Mouse (Mus musculus) kidney, postnatal 0 days (tissue): Measurements from ENCODE around the gene Gm7544. TPM values are rescaled to one million over a fixed set of nuclear protein-coding genes. Genes with fewer than 3 reads are reported as not detected.
"Not testable (repeated sequence)": the region's sequence is repeated elsewhere in the genome, so short reads cannot be mapped to it uniquely, and the experiment has no call there.

Experiments used
- ATAC-seq: fragments of 200-750 bp; cut with Nextera tagmentation; replicated peaks from 2 replicates; pipeline ENCODE4 v1.8.0; 2017; ENCODE audit warnings: low read depth, moderate number of reproducible peaks, moderate TSS enrichment, moderate library complexity; ENCODE audit not compliant: low FRiP score
- DNase-seq: peaks from one replicate; pipeline ENCODE4 v3.0.0-alpha.2; 2016; ENCODE audit warnings: low spot score
- H3K27ac ChIP-seq: fragments of 300-500 bp; sonication (generic); 2 replicates; pipeline ENCODE4 v1.5.1; 2014; ENCODE audit warnings: mild to moderate bottlenecking
- H3K27me3 ChIP-seq: fragments of 300-500 bp; sonication (generic); 2 replicates; pipeline ENCODE4 v1.6.1; 2014; ENCODE audit warnings: low read length, mixed read lengths; ENCODE audit not compliant: insufficient read depth
- H3K36me3 ChIP-seq: fragments of 300-500 bp; sonication (generic); 2 replicates; pipeline ENCODE4 v1.6.1; 2014; ENCODE audit warnings: low read length, mixed read lengths; ENCODE audit not compliant: insufficient read depth
- H3K4me1 ChIP-seq: fragments of 300-500 bp; sonication (generic); replicated peaks from 2 replicates; pipeline ENCODE4 v1.6.1; 2014; ENCODE audit warnings: antibody characterized with exemption, low read length, mixed read lengths; ENCODE audit not compliant: insufficient read depth
- H3K4me2 ChIP-seq: fragments of 300-500 bp; sonication (generic); 2 replicates; pipeline ENCODE4 v1.6.1; 2014; ENCODE audit warnings: mild to moderate bottlenecking, low read length, moderate library complexity, mixed read lengths
- H3K4me3 ChIP-seq: fragments of 300-500 bp; sonication (generic); replicated peaks from 2 replicates; pipeline ENCODE4 v1.5.1; 2014; ENCODE audit warnings: low read depth, low read length
- H3K9ac ChIP-seq: fragments of 300-500 bp; sonication (generic); 2 replicates; pipeline ENCODE4 v1.6.1; 2014; ENCODE audit warnings: low read depth, low read length
- H3K9me3 ChIP-seq: fragments of 300-500 bp; sonication (generic); replicated peaks from 2 replicates; pipeline ENCODE4 v1.6.1; 2016; ENCODE audit warnings: low read length, inconsistent platforms, mixed read lengths
- CTCF ChIP-seq: IDR thresholded peaks from 2 replicates; pipeline ENCODE4 v1.5.1; 2016; ENCODE audit warnings: antibody characterized with exemption, low read depth, mild to moderate bottlenecking, moderate library complexity
- WGBS: fragments of 180-500 bp; shearing (Covaris S2); extraction: QIAGEN DNeasy Blood & Tissue Kit; methylation state at CpG from one replicate; pipeline ENCODE4 v1.1.7; 2014; 5-methylcytosine and 5-hydroxymethylcytosine counted together
- polyA plus RNA-seq: library from polyadenylated mRNA; unstranded; fragments of >200 nt; fragmentation: Nextera tagmentation; extraction: Ambion mirVana; gene quantifications from 2 replicates; pipeline ENCODE4 v1.2.1, GENCODE M21; 2015

The Gm7544 gene
- polyA plus RNA-seq: not detected in 2 replicates

DNA sequence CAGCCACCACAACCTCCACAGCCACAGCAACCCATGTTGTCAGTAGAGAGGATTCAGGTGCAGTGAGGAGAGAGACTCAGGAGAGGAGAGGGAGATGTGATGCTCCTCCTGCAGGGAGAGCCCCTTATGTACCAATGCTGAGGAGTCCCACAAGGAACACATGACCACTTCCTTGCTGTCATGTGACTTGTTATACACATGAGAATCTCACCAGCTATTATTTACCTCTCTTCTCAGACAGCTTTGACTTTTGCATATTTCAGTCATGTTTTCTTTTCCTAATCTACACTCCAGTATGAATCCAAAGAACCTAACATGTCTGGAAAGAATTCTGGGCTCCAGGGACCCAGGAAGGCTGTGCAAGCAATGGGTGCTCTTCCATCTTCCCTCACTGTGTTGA is at the start of gene Gm7544:
Gene Gm7544, minus strand, starts transcription at position 101 of the 400 bp plus-strand sequence.
- not testable (repeated sequence) for H3K9ac ChIP-seq

GRCm38 (mm10) chr1:83000306-83000705 is 44.5 kb upstream of the Gm7544 start, which contains the start of gene Gm47959:
Gene Gm47959 (plus strand): TSS chr1:83000548.
- H3K4me1 ChIP-seq, H3K36me3 ChIP-seq, H3K4me3 ChIP-seq, H3K27ac ChIP-seq, H3K27me3 ChIP-seq, H3K9me3 ChIP-seq, H3K9ac ChIP-seq, DNase-seq, ATAC-seq, H3K4me2 ChIP-seq: not testable (repeated sequence)
- WGBS: 99% methylated on average over 8 of the region's 9 CpGs

More for the DNA sequence above, at the start of gene Gm7544:
- H3K27me3 ChIP-seq, H3K4me1 ChIP-seq, DNase-seq, H3K27ac ChIP-seq, H3K4me2 ChIP-seq, H3K4me3 ChIP-seq, ATAC-seq, H3K9me3 ChIP-seq, H3K36me3 ChIP-seq: not testable (repeated sequence)

DNA sequence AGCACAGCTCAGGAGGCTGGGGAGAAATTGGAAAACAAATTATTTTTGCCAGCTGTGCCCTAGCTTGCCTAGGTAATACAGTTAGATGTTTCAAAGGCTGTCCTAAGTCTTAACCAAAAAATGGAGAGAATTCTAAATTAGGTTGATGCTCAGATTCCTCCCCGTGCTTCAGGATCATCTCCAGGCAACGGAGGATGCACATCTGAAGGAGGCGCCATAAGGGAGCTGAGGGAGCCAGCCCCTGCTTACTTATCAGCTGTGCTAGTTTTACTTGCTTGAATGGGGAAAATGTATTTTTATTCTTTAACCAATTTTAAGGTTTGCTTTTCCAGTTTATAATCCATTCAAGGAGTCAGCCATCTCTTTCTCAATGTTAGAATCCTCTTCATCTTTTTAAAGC is 38.1 kb upstream of the Gm7544 start:
- Histone ChIP-seq H3K9ac (no peak overlapping the region), H3K4me2 (no peak overlapping the region), H3K36me3 (no peaks in the 10 kb centered on the region), H3K4me3 (no peak overlapping the region), H3K4me1 (no peaks in the 10 kb centered on the region), H3K27me3 (no peaks in the 10 kb centered on the region), H3K27ac (no peak overlapping the region), H3K9me3 (no peaks in the 10 kb centered on the region)
- no peak for DNase-seq
- 80% methylated on average over 3 of the region's 3 CpGs for WGBS
- ATAC-seq: no peak
- no peak for TF ChIP-seq CTCF

GRCm38 (mm10) chr1:82992093-82992492 is 36.3 kb upstream of the Gm7544 start:
- peak; percentile 27 for DNase-seq
- no peak overlapping the region for H3K9ac ChIP-seq
- H3K4me3 ChIP-seq: no peak overlapping the region
- TF ChIP-seq CTCF: no peak
- H3K4me1 ChIP-seq: no peaks in the 10 kb centered on the region
- peak overlapping the region; percentile 13; the same call in 1 of the 2 replicates for H3K27ac ChIP-seq
- H3K36me3 ChIP-seq: no peaks in the 10 kb centered on the region
- H3K27me3 ChIP-seq: no peaks in the 10 kb centered on the region
- no peak overlapping the region for H3K4me2 ChIP-seq
- 56% methylated on average over 6 of the region's 6 CpGs for WGBS
- H3K9me3 ChIP-seq: no peaks in the 10 kb centered on the region
- peak; percentile 69; the same call in 1 of the 2 replicates for ATAC-seq

- no peak overlapping the region for H3K4me2 ChIP-seq
- H3K4me3 ChIP-seq: no peak overlapping the region
- TF ChIP-seq CTCF: no peak
- no peaks in the 10 kb centered on the region for H3K4me1 ChIP-seq
- H3K36me3 ChIP-seq: no peaks in the 10 kb centered on the region
- H3K9ac ChIP-seq: no peak overlapping the region
- no peaks in the 10 kb centered on the region for H3K9me3 ChIP-seq
- H3K27me3 ChIP-seq: no peaks in the 10 kb centered on the region
- 68% methylated on average over 3 of the region's 3 CpGs for WGBS
- DNase-seq: no peak
- ATAC-seq: no peak
- no peak overlapping the region for H3K27ac ChIP-seq
These were observed 35.8 kb upstream of the Gm7544 start for GRCm38 (mm10) chr1:82991596-82991995.

DNA sequence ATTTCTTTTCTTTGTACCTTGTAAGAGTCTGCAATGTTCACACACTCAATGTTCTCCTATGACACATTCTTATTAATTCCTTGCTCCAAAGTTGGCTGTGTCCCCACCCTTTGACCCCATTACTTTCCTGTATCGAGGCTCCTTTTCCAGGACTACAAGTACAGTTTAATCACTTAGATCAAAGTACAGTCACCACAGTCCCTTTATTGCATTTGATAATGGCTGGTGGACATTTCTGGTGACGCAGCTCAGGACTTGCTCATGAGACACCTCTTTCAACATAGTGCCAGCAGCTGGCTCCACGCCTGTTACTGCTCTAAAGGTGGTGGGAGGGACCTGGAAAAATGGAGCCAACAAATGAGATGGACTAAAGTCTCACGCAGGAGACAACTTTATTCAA is 35.2 kb upstream of the Gm7544 start:
- 50% methylated on average over 4 of the region's 4 CpGs for WGBS
- Histone ChIP-seq H3K27me3 (no peaks in the 10 kb centered on the region), H3K9me3 (no peaks in the 10 kb centered on the region), H3K4me1 (no peaks in the 10 kb centered on the region), H3K4me2 (no peak overlapping the region), H3K27ac (no peak overlapping the region), H3K36me3 (no peaks in the 10 kb centered on the region), H3K4me3 (no peak overlapping the region), H3K9ac (no peak overlapping the region)
- no peak for TF ChIP-seq CTCF
- DNase-seq (no peak), ATAC-seq (no peak)

DNA sequence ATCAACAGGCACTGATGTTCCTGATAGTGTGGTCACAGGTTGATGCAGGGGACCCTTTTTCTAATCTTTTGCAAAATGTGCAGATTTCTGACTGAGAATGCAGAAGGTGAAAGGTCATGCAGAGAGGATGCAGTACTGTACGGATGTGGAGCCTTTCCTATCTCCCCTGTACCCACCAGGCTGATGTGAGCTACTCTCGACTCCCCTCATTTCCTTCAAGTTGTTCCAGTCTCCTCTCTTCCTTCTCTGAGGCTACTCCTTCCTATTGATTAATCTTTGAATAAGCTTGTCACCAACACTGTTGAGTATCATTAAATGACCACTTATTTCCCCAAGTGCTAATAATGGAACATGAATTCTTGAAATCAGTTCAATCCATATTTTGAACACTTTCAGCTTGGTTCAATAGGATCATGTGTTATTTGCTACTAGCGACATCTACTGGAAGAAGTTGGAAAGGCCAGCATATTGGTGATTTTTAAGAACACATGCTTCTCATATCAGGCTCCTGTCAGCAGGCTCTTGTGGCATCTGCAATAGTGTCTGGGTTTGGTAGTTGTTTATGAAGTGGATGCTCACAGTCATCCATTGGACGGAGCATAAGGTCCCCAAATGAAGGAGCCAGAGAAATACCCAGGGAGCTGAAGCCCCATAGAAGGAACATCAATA is 31.9 kb upstream of the Gm7544 start:
- no peak overlapping the region for H3K9ac ChIP-seq
- H3K4me3 ChIP-seq: no peak overlapping the region
- ATAC-seq (no peak), DNase-seq (peak; percentile 75)
- H3K9me3 ChIP-seq: no peaks in the 10 kb centered on the region
- 31% methylated on average over 4 of the region's 4 CpGs for WGBS
- H3K36me3 ChIP-seq: no peaks in the 10 kb centered on the region
- H3K27me3 ChIP-seq: no peaks in the 10 kb centered on the region
- no peaks in the 10 kb centered on the region for H3K4me1 ChIP-seq
- peak; percentile 84 for TF ChIP-seq CTCF
- no peak overlapping the region for H3K27ac ChIP-seq
- no peak overlapping the region for H3K4me2 ChIP-seq
